8 mouse cellular contexts compared by ENCODE assay signal in the genomic region with DNA sequence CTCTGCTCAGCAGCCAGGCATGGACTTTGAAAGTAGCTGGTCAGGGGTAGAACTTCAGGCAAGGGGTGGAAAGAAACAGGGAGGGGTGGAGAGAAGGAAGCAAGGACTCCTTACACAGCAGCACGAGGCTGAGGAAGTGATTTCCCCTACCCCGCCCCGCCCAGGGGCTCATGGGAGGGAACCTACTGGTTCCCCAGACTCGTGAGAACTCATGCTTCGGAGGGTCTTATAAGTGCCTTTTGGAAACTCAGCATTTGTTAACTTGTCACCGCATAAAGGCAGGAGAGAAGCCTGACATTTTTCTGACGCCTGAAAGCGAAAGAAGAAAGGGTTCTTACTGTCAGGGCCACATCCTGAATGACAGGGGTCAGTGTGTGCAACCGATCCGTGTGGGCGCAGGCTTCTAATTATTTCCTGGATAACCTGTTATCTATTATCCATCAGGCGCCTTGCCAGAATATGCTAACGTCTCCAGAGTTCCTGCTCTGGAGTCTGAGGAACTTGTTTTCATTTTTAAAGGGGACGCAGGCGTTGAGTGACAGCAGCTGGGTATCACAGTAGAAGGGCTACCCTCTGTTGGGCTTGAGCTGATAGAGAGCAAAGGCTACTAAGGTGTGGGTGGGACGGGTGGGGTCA.
DNase-seq lines count a peak whose midpoint lies in the region; ATAC-seq and TF ChIP-seq lines count a peak whose summit lies in the region.

No protein-coding gene starts in this region.

- no peaks in the 10 kb centered on the region for H3K36me3 ChIP-seq in heart, postnatal 0 days (replicated peaks; ENCODE audit: control insufficient read depth, insufficient read depth, low read length)
- peaks cover 5% of the 10 kb centered on the region for H3K36me3 ChIP-seq in megakaryocyte, embryonic 14.5 days (replicated peaks; ENCODE audit: low read length)

- H3K27me3 ChIP-seq in heart, postnatal 0 days (ENCODE audit: control insufficient read depth, insufficient read depth, low read length) = no peaks in the 10 kb centered on the region
- H3K27me3 ChIP-seq in megakaryocyte, embryonic 14.5 days (replicated peaks) = no peaks in the 10 kb centered on the region

- 0 out of 2 replicates have a peak, but pooled peaks cover 3% of the 10 kb centered on the region for H3K9me3 ChIP-seq in heart, postnatal 0 days (replicated peaks; ENCODE audit: control insufficient read depth, low read length)
- H3K9me3 ChIP-seq in megakaryocyte, embryonic 14.5 days = no peaks in the 10 kb centered on the region

- H3K4me1 ChIP-seq in heart, postnatal 0 days (ENCODE audit: control insufficient read depth, insufficient read depth) = peaks cover 14% of the 10 kb centered on the region
- H3K4me1 ChIP-seq in megakaryocyte, embryonic 14.5 days = peaks cover 99% of the 10 kb centered on the region

- DNase-seq in adrenal gland, adult 2 months = peak; percentile 40
- no peak for DNase-seq in adrenal gland, adult 8-10 months
- DNase-seq in heart, postnatal 0 days (ENCODE audit: low spot score) = peak; percentile 28
- DNase-seq in kidney, postnatal 25 days = peak; percentile 75 to 92
- peak; percentile 26 to 52 for DNase-seq in thymus, adult 18-20 months
- DNase-seq in right cerebral cortex, adult 2 months (ENCODE audit: low spot score in 2 of 2) = no peak

- H3K4me3 ChIP-seq in heart, postnatal 0 days (ENCODE audit: low read depth, low read length) = peak overlapping the region; percentile 41
- H3K4me3 ChIP-seq in megakaryocyte, embryonic 14.5 days (replicated peaks) = peak overlapping the region; percentile 90

- H3K4me2 ChIP-seq in heart, postnatal 0 days (ENCODE audit: low read depth, low read length) = peak overlapping the region; percentile 68

- TF ChIP-seq CTCF in heart, postnatal 0 days (IDR thresholded peaks at IDR 0.05; ENCODE audit: low read depth) = no peak

- TF ChIP-seq EP300 in heart, postnatal 0 days (IDR thresholded peaks at IDR 0.05; ENCODE audit: low read depth) = no peak

- H3K9ac ChIP-seq in heart, postnatal 0 days (replicated peaks; ENCODE audit: low read depth, low read length) = peak overlapping the region; percentile 44

- H3K27ac ChIP-seq in heart, postnatal 0 days (ENCODE audit: low read depth) = peak overlapping the region; percentile 31

- peak; percentile 74 for ATAC-seq in common myeloid progenitor, adult 5-6 weeks (replicated peaks; ENCODE audit: low read depth, poor library complexity, severe bottlenecking)
- peak; percentile 47 for ATAC-seq in heart, postnatal 0 days (ENCODE audit: insufficient read depth, low read depth)

- 12% methylated on average over 16 of the region's 16 CpGs for WGBS in heart, postnatal 0 days

Comparison
In these comparisons a context has a peak if more than half of its experiments do, and no peak if none do; other contexts are left out.
1. DNase-seq: peak in adrenal gland, adult 2 months (single experiment), heart, postnatal 0 days (single experiment), kidney, postnatal 25 days (2 of 2) and thymus, adult 18-20 months (2 of 2); none in adrenal gland, adult 8-10 months (single experiment) and right cerebral cortex, adult 2 months (0 of 2).